15 mouse cellular contexts compared by ENCODE assay signal in the genomic region with DNA sequence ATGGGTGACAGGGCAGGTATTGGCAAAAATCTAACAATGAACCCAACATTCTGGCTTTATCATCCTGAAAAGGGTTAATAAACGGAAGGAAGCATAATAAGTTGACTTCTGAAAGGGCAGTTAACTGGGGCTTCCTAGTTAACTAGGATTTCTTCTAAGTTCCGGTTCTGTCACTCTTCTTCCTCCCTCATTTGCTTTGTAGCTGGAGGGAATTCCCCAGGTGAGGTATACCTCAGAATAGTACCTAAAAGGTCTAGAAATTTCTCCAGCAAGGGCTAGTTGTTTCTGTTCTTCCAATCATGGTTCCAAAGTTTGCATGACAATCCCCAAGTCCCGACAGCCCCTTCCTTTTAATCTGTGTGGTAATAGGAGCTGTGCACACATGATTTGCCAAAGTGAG.
"Had no signal": no experiment of that assay in that cellular context is flagged by ENCODE, and none has a peak within 500 bp of the region (broad histone marks: within the 10 kb centered on the region; RNA-seq: fewer than 3 reads in every experiment).

No protein-coding gene starts in this region.

- H3K27me3 ChIP-seq: limb, embryonic 15.5 days; liver, embryonic 12.5 days; midbrain, embryonic 15.5 days; neural tube, embryonic 13.5 days had no signal

- H3K4me3 ChIP-seq: left cerebral cortex, adult 2 months; limb, embryonic 15.5 days; liver, embryonic 12.5 days; midbrain, embryonic 10.5 days; midbrain, embryonic 15.5 days; neural tube, embryonic 13.5 days had no signal

- DNase-seq: kidney, adult 9 months; kidney, postnatal 10 days; lung, embryonic 14.5 days; lung, postnatal 10 days; lung, postnatal 4 days; retina, postnatal 1 day; thymus, adult 18-20 months; thymus, postnatal 14 days had no signal

- ATAC-seq: intestine, embryonic 16.5 days; liver, embryonic 12.5 days; midbrain, embryonic 15.5 days had no signal

- H3K27ac ChIP-seq: left cerebral cortex, adult 2 months; limb, embryonic 15.5 days; liver, embryonic 12.5 days; midbrain, embryonic 10.5 days; midbrain, embryonic 15.5 days; neural tube, embryonic 13.5 days had no signal

- H3K36me3 ChIP-seq: limb, embryonic 15.5 days; liver, embryonic 12.5 days; midbrain, embryonic 15.5 days had no signal
